Mouse (Mus musculus) liver, postnatal 0 days (tissue): Measurements from ENCODE around the gene Azi2. TPM values are rescaled to one million over a fixed set of nuclear protein-coding genes. Genes with fewer than 3 reads are reported as not detected.

Experiments
- ATAC-seq: fragments of 200-750 bp; cut with Nextera tagmentation; 2 replicates; pipeline ENCODE4 v1.8.0; 2017; ENCODE audit warnings: mild to moderate bottlenecking, moderate library complexity
- DNase-seq: peaks from one replicate; pipeline ENCODE4 v3.0.0-alpha.2; 2016
- H3K27ac ChIP-seq: fragments of 300-500 bp; sonication (generic); 2 replicates; pipeline ENCODE4 v1.5.1; 2014; ENCODE audit warnings: antibody characterized with exemption, moderate library complexity, mild to moderate bottlenecking, low read depth
- H3K27me3 ChIP-seq: fragments of 300-500 bp; sonication (generic); 2 replicates; pipeline ENCODE4 v1.6.1; 2014; ENCODE audit warnings: low read length, control low read depth, mixed read lengths; ENCODE audit not compliant: insufficient read depth
- H3K36me3 ChIP-seq: fragments of 300-500 bp; sonication (generic); replicated peaks from 2 replicates; pipeline ENCODE4 v1.6.1; 2014; ENCODE audit warnings: mild to moderate bottlenecking, control low read depth, low read length, moderate library complexity, mixed read lengths; ENCODE audit not compliant: insufficient read depth
- H3K4me1 ChIP-seq: fragments of 300-500 bp; sonication (generic); 2 replicates; pipeline ENCODE4 v1.6.1; 2014; ENCODE audit warnings: antibody characterized with exemption, mild to moderate bottlenecking, control low read depth; ENCODE audit not compliant: insufficient read depth
- H3K4me2 ChIP-seq: fragments of 300-500 bp; sonication (generic); 2 replicates; pipeline ENCODE4 v1.6.1; 2014; ENCODE audit warnings: low read depth, mild to moderate bottlenecking, low read length, moderate library complexity, mixed read lengths
- H3K4me3 ChIP-seq: fragments of 300-500 bp; sonication (generic); 2 replicates; pipeline ENCODE4 v1.5.1; 2014; ENCODE audit warnings: low read depth, low read length
- H3K9ac ChIP-seq: fragments of 300-500 bp; sonication (generic); replicated peaks from 2 replicates; pipeline ENCODE4 v1.6.1; 2014; ENCODE audit warnings: mild to moderate bottlenecking, moderate library complexity
- H3K9me3 ChIP-seq: fragments of 300-500 bp; sonication (generic); 2 replicates; pipeline ENCODE4 v1.6.1; 2016; ENCODE audit warnings: mild to moderate bottlenecking, control low read depth, low read length, mixed read lengths
- CTCF ChIP-seq: sonication (generic); IDR thresholded peaks from 2 replicates; pipeline ENCODE4 v1.5.1; 2016; ENCODE audit warnings: antibody characterized with exemption, low read depth
- EP300 ChIP-seq: IDR thresholded peaks from 2 replicates; pipeline ENCODE4 v1.6.1; 2016; ENCODE audit warnings: antibody characterized with exemption, low read depth, mild to moderate bottlenecking
- WGBS: fragments of 180-500 bp; shearing (Covaris S2); extraction: QIAGEN DNeasy Blood & Tissue Kit; methylation state at CpG from one replicate; pipeline ENCODE4 v1.1.7; 2014; ENCODE audit not compliant: insufficient replicate concordance; 5-methylcytosine and 5-hydroxymethylcytosine counted together
- polyA plus RNA-seq: library from polyadenylated mRNA; unstranded; fragments of >200 nt; fragmentation: Nextera tagmentation; extraction: Ambion mirVana; gene quantifications from 2 replicates; pipeline ENCODE4 v1.2.1, GENCODE M21; 2015

Gene Azi2
- polyA plus RNA-seq, 1 experiment from 2014 or later, result 31.7 TPM

GRCm38 (mm10) chr9:118042738-118043137 is 2.4 kb downstream of the Azi2 start:
- Histone ChIP-seq H3K9me3 (no peaks in the 10 kb centered on the region), H3K36me3 (no peaks in the 10 kb centered on the region; the same call in 1 of the 2 replicates), H3K4me1 (peaks cover 15% of the 10 kb centered on the region), H3K9ac (no peak overlapping the region), H3K4me3 (0 out of 2 replicates have a peak overlapping the region, but pooled peaks have one; percentile 86), H3K27ac (no peak overlapping the region), H3K4me2 (peak overlapping the region; percentile 87; the same call in 1 of the 2 replicates), H3K27me3 (no peaks in the 10 kb centered on the region)
- WGBS, result 59% methylated on average over 4 of the region's 4 CpGs
- no peak for TF ChIP-seq EP300
- TF ChIP-seq CTCF, result no peak
- DNase-seq (no peak), ATAC-seq (no peak)

GRCm38 (mm10) chr9:118043581-118043980 is 3.3 kb downstream of the Azi2 start:
- no peaks in the 10 kb centered on the region for H3K9me3 ChIP-seq
- DNase-seq (no peak), ATAC-seq (no peak)
- no peak overlapping the region for H3K27ac ChIP-seq
- H3K9ac ChIP-seq, result no peak overlapping the region
- no peak overlapping the region for H3K4me2 ChIP-seq
- H3K27me3 ChIP-seq, result no peaks in the 10 kb centered on the region
- no peak for TF ChIP-seq CTCF
- no peak for TF ChIP-seq EP300
- WGBS, result 89% methylated on average over 3 of the region's 3 CpGs
- no peak overlapping the region for H3K4me3 ChIP-seq
- H3K36me3 ChIP-seq, result peaks cover 4% of the 10 kb centered on the region
- H3K4me1 ChIP-seq, result peaks cover 15% of the 10 kb centered on the region

- no peak overlapping the region for H3K27ac ChIP-seq
- WGBS, result 52% methylated on average over 1 of the region's 1 CpGs
- no peak for ATAC-seq
- no peak overlapping the region for H3K9ac ChIP-seq
- H3K36me3 ChIP-seq, result peaks cover 9% of the 10 kb centered on the region
- H3K4me1 ChIP-seq, result peaks cover 12% of the 10 kb centered on the region
- H3K9me3 ChIP-seq, result no peaks in the 10 kb centered on the region
- TF ChIP-seq EP300 (no peak), CTCF (no peak)
- no peaks in the 10 kb centered on the region for H3K27me3 ChIP-seq
- H3K4me3 ChIP-seq, result no peak overlapping the region
- DNase-seq, result no peak
- no peak overlapping the region for H3K4me2 ChIP-seq
Observed at GRCm38 (mm10) chr9:118045011-118045533, 4.8 kb downstream of the Azi2 start.

- Histone ChIP-seq H3K9me3 (no peaks in the 10 kb centered on the region), H3K27ac (no peak overlapping the region), H3K4me3 (no peak overlapping the region), H3K36me3 (peaks cover 52% of the 10 kb centered on the region), H3K27me3 (no peaks in the 10 kb centered on the region), H3K4me2 (no peak overlapping the region), H3K4me1 (no peaks in the 10 kb centered on the region), H3K9ac (no peak overlapping the region)
- WGBS, result 35% methylated on average over 1 of the region's 1 CpGs
- TF ChIP-seq CTCF, result peak; percentile 71
- TF ChIP-seq EP300, result no peak
- no peak for ATAC-seq
- DNase-seq, result no peak
Observed at GRCm38 (mm10) chr9:118053286-118053685, 13.0 kb downstream of the Azi2 start.

- TF ChIP-seq CTCF (no peak), EP300 (no peak)
- H3K27me3 ChIP-seq, result no peaks in the 10 kb centered on the region
- WGBS, result 89% methylated on average over 3 of the region's 3 CpGs
- H3K9me3 ChIP-seq, result no peaks in the 10 kb centered on the region
- H3K4me3 ChIP-seq, result no peak overlapping the region
- no peak overlapping the region for H3K4me2 ChIP-seq
- ATAC-seq (no peak), DNase-seq (no peak)
- H3K36me3 ChIP-seq, result peaks cover 52% of the 10 kb centered on the region
- no peak overlapping the region for H3K27ac ChIP-seq
- no peak overlapping the region for H3K9ac ChIP-seq
- H3K4me1 ChIP-seq, result no peaks in the 10 kb centered on the region
Observed at GRCm38 (mm10) chr9:118059101-118059500, 18.8 kb downstream of the Azi2 start.

GRCm38 (mm10) chr9:118070442-118070841 is 30.1 kb downstream of the Azi2 start:
- Histone ChIP-seq H3K4me1 (no peaks in the 10 kb centered on the region), H3K27ac (no peak overlapping the region), H3K36me3 (peaks cover 30% of the 10 kb centered on the region), H3K9ac (no peak overlapping the region), H3K27me3 (no peaks in the 10 kb centered on the region), H3K9me3 (no peaks in the 10 kb centered on the region), H3K4me2 (no peak overlapping the region), H3K4me3 (no peak overlapping the region)
- ATAC-seq (no peak), DNase-seq (no peak)
- no peak for TF ChIP-seq CTCF
- no peak for TF ChIP-seq EP300
- 85% methylated on average over 6 of the region's 6 CpGs for WGBS

- no peaks in the 10 kb centered on the region for H3K4me1 ChIP-seq
- H3K27ac ChIP-seq, result no peak overlapping the region
- H3K4me3 ChIP-seq, result no peak overlapping the region
- TF ChIP-seq CTCF (no peak), EP300 (no peak)
- H3K4me2 ChIP-seq, result no peak overlapping the region
- H3K9ac ChIP-seq, result no peak overlapping the region
- WGBS, result 72% methylated on average over 3 of the region's 3 CpGs
- no peak for ATAC-seq
- no peak for DNase-seq
- H3K36me3 ChIP-seq, result peaks cover 21% of the 10 kb centered on the region
- no peaks in the 10 kb centered on the region for H3K27me3 ChIP-seq
- no peaks in the 10 kb centered on the region for H3K9me3 ChIP-seq
Observed at GRCm38 (mm10) chr9:118071337-118071736, 31.0 kb downstream of the Azi2 start.
